Mouse (Mus musculus) fat pad, adult 2 months (tissue): ENCODE data around the gene Kdm4c.
A peak's percentile ranks its signal among the peaks of the same experiment; 100 is the strongest.
"Not testable (repeated sequence)": the region's sequence is repeated elsewhere in the genome, so short reads cannot be mapped to it uniquely, and the experiment has no call there.

Experiments
- DNase-seq: peaks from one replicate; pipeline ENCODE4 v3.0.0-alpha.2; 2011; ENCODE audit warnings: low read depth, low spot score; ENCODE audit errors: extremely low read depth

Kdm4c gene

DNA sequence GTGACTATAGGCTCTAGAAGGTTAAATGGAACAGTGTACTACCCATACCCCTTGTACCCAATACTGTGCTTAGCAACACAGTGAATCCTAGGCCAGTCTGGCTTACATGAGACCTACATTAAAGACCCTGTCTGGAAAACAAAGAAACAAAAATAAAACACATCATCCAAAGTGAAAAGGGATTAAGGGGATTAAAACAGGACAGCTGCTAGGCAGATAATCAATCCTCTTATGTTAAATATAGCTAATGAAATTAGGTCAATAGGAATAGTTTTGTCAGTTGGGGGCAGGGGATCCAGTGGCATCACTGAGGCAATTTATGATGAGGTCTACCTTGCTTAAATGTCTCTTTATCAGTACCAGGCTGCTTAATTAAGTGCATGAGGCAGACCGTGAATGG, at the start of gene Kdm4c:
Kdm4c (plus strand) TSS at position 322 of the 400 bp plus-strand sequence.
- no peak for DNase-seq

DNA sequence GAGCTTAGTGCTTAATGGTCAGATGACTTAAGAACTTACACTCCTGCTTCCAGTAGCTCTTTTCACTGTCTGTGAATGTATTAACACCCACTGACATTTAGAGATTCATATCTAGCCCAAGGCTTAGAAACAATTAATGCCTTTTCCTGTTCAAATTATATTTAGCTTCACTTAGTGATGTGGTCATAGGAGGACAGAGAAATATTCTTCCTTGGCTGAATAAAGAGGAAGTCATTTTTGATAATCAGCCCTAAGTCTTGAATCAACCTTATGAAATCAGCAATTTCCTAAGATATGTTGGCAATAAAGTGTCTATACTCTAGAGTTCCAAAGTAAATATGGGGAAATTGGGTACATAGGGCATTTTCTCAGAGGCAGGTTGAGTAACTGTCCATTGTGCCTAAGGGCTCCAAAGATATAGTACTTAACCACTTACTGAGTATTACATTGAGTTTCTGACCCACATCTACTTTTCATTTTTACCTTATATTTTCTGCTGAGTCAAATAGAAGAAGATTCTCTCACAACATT, 41.0 kb upstream of the Kdm4c start:
- peak; percentile 82 for DNase-seq

GRCm38 (mm10) chr4:74221780-74222179, 20.5 kb upstream of the Kdm4c start:
- not testable (repeated sequence) for DNase-seq

DNA sequence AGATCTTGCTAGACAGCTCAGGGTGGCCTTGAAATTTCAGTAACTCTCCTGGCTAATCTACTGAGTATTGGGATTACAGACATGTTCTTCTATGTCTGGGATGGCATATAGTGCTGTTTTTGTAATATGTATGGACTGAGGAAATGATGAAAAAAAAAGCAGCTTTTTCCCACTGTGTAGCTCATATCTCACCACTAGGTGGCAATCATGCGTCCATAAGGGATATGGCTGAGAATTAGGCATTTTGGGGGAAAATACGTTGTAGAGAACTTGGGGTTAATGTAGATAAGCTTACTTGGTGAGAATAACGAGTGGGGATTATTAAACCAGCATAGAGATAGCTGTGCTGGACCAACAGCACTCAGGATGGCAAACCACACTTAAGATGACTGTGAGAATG, 19.9 kb upstream of the Kdm4c start:
- DNase-seq, result no peak

DNA sequence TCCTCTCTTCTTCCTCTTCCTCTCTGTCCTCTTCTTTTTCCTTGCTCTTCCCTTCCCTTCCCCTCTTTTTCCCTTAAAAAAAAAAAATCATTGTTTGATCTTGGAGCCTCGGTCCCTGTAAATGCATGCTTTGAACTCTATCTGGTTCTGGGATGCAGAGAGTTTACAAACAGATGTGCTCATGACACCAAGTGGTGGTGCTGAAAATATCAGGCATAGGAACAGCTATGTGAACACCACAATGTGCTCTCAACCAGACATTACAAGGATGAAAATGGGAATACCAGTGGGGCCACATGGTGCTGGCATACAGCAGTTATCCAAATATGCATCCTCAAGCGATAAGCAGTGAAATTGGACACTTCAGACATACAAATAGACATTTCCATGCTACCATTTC, 18.1 kb upstream of the Kdm4c start:
- DNase-seq, result no peak

DNA sequence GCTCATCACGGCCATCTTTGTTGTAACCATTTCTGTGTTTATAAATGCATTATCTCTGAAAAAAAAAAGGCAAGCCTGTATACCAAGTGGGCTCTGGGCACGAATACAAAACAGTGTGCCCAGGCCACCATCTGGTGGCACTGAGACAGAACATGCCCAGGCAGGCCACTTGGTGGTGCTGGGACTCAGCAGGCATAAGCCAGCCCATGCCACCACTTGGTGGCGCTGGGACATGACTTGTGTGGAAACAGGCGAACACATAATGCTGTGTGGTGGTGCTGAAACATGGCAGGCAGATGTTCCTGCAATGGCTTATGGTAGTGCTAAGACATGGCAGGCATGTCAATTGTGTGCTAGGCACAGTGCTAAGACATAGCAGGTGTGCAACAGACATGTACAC, 11.3 kb upstream of the Kdm4c start:
- DNase-seq, result no peak

DNA sequence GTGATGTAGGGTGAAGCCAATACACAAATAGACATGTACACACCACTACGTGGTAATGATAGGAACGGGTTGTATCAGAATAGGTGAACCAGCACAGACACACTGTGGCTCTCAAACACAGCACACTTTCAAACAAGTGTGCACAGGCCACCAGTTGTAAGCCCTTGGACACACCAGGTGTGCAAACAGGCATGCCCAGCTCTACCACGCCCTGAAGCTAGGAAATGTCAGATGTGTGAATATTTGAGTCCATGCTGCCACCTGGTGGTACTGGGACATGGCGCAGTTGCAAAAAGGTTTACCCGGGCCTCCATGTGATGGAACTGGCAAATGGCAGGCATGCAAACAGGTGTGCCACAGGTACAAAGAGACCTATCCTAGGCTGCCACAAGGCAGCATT, 10.9 kb upstream of the Kdm4c start:
- no peak for DNase-seq

DNA sequence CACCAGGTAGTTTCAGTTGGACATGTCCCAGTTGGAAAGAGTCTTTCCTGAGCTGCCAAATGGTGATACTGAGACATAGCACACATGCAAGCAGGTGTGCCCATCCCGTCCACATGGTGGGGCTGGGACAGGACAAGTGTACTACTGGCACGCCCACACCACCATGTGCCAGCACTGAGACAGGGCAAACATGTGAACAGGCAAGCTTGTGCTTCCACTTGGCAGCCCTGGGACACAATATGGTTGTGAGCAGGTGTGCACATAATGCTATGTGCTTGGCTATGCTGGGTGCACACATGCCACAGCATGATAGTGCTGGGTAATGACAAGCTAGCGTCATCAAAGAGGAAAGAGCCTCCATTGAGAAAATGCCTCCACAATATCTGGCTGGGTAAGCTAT, 8.8 kb upstream of the Kdm4c start:
- no peak for DNase-seq

- peak; percentile 43 for DNase-seq
Measured at GRCm38 (mm10) chr4:74251348-74252244, 9.3 kb downstream of the Kdm4c start.

DNA sequence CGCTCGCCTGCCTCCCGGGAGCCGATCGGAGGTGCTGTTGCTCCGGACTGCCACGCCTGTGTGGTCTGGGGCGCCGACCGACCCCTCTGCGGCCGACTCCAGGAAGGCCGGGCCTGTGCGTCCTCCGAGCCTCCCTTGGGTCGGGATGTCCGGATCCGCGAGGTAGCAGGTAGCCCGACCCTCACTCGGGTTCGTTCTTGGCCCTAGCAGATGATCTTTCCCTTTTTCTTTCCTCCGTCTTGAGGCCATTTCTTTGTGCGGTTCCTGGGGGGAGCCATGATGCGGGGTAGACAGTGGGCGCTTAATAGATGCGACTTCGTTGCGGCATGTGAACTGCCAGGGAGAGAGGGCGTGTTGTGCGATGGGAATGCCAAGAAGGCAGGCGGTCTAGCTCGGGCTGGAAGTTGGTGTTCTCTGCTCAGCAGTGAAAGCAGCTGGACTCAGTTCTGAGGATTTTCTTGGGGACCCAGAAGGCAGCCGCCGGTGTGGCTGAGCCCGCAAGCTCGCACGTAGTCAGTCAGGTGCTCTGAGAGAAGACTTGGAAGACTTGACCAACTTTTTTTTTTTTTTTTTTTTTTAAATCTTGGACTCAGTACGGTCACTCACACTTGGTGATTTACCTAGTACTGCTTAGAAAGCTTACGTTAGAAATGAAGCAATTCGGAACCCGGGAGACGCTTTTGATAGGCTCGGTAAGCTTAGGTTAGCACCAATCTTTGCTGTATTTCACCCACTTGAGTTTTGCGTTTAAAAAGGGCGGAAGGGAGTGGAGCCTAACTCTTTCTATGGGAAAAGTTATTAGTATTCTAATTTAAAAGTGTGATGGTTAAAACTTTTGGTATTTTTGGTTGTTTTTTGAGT, 10.2 kb downstream of the Kdm4c start:
- DNase-seq, result no peak

GRCm38 (mm10) chr4:74257882-74258281, 15.6 kb downstream of the Kdm4c start:
- no peak for DNase-seq

DNA sequence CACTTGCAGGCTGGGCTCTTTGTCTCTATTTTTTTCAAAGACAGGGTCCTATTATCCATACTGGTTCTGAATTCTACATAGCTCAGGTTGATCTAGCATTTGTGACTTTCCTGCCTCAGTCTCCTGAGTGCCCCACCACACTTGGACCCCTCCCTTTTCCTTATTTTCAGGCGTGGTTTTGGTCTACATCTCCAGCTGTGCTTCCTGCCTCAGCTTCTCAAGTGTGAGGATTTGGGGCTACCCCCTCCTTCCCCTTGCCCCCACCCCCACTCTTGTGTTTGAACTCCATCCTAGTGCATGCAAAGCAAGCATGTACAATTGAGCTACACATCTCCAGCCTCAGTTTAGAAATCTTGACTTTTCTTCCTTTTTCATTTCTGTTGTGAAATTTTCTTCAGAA, 16.2 kb downstream of the Kdm4c start:
- no peak for DNase-seq

GRCm38 (mm10) chr4:74259331-74259730, 17.0 kb downstream of the Kdm4c start:
- DNase-seq, result no peak

GRCm38 (mm10) chr4:74261879-74262278, 19.6 kb downstream of the Kdm4c start:
- no peak for DNase-seq

DNA sequence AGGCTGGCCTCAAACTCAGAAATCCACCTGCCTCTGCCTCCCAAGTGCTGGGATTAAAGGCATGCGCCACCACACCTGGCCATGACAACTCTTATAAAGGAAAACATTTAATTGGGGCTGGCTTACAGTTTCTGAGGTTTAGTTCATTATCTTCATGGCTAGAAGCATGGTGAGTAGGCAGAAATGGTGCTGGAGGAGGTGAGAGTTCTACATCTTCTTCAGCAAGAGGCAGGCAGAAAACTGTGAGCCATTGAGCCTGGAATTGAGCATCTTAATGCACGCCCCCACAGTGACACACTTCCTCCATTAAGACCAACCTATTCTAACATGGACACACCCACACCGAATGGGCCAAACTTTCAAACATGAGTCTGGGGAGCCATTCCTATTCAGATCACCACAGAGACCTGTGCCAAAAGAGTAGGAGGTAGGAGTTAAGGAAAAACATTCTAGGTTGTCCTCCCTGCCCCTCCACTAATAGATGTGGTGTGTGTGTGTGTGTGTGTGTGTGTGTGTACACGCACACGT, 22.2 kb downstream of the Kdm4c start:
- DNase-seq, result no peak

- no peak for DNase-seq
Measured at GRCm38 (mm10) chr4:74271180-74271579, 28.9 kb downstream of the Kdm4c start.

DNA sequence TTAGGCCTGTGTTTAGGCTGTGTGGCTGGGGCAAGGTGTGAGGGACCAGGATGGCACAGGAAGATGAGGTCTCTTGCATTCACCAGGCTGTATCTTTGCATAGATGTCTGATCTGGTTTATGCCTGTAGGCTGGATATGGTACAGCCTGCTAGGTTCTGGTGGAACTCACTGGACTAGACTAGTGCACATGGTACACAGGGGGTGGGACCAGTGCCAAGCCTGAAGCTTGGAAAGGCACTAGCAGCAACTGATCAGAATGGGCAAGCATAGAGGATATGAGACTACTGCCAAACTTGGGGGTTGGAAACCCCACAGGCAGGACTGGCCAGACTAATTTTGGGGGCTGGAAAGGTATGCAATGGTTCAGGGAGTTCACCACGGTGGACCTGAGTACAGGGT, 35.2 kb downstream of the Kdm4c start:
- DNase-seq, result no peak

DNA sequence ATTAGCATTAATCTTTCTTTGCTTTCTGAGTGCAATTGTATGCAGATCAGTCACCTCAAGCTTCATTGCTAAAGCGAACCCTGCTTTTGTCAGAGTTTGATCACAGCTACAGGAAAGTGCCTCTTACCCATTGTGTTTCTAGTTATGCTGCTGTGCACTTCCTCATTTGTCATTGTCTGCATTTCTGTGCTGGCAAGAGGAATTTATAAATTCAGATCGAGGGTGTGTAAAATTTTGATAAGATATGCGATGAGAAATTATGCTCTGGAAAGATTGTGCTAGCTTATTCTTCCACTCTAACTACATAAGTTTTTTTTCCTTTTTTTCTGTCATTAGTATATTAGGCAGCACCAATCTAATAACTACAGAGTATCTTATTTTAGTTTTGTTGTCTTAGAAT, 37.9 kb downstream of the Kdm4c start:
- DNase-seq, result no peak

GRCm38 (mm10) chr4:74287851-74288250, 45.6 kb downstream of the Kdm4c start:
- no peak for DNase-seq

DNA sequence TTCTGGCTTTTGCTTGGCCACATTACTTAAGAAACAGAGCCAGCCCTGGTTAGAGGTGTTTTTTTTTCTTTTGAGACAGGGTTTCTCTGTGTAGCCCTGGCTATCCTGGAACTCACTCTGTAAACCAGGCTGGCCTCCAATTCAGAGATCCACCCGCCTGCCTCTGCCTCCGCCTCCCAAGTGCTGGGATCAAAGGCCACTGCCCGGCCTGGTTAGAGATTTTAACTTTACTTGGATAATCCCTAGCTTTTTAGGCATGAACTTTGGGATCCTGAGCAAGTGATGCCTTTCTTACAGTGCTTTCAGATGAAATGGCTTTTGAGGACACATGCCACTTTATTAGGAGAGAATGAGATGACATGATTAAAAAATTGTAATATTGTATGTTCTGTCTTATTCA, 52.4 kb downstream of the Kdm4c start:
- no peak for DNase-seq

GRCm38 (mm10) chr4:74305315-74306105, 63.2 kb downstream of the Kdm4c start:
- DNase-seq, result no peak
